Mouse (Mus musculus): ENCODE measurements around the gene Krt20. TPM values are rescaled to one million over a fixed set of nuclear protein-coding genes. Genes with fewer than 3 reads are reported as not detected.

The Krt20 gene
- polyA plus RNA-seq, 1 experiment: not detected

DNA sequence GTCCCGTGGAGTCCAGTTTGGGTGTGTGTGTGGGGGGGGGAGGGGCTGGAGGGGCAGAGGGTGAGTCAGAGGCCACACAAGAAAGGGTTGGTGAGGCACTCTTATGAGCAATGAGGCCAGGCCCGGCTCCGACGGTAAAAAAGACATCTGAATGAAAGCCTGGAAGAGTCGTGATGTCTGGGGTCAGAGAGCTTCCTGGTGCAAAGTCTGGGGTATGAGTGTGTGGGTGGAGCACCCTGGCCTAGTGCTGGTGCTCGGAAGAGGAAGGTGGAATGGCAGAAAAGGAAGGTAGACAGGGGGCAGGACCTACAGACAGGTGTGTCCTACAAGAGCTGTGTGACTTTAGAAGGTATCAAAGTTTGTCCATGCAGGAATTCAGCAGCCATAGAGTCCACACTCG lies 20.9 kb upstream of the Krt20 start:
- Histone ChIP-seq H3K27ac (ENCODE audit: insufficient read depth, low read depth, low read length) (no peak overlapping the region), H3K4me3 (ENCODE audit: insufficient read depth, low read length) (no peak overlapping the region), H3K4me1 (ENCODE audit: control insufficient read depth, insufficient read depth, low read length) (no peaks in the 10 kb centered on the region)
- TF ChIP-seq CTCF (IDR thresholded peaks at IDR 0.05; ENCODE audit: low read depth, low read length) (no peak), POLR2A (IDR thresholded peaks at IDR 0.05; ENCODE audit: borderline replicate concordance, low read depth, low read length) (no peak)

DNA sequence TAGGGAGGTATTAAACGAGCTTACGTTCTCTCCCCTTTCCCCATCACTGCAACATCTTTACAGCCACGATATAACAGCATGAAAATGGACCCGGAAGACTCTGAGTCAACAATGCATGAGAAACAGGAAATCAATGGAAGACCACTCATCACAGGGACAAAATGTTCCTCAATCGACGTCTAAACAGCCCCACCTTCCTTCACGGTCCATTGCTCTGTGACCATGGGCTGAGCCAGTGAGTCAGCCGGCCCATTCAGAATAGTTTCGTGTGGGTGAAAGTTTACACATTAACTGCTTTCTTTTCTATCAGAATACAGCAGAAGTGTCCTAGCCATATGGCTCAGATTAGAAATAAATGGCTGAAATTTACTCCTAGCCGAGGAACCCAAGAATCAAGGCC lies 16.8 kb upstream of the Krt20 start:
- no peaks in the 10 kb centered on the region for H3K4me1 ChIP-seq (ENCODE audit: control insufficient read depth, insufficient read depth, low read length)
- H3K27ac ChIP-seq (ENCODE audit: insufficient read depth, low read depth, low read length): no peak overlapping the region
- no peak overlapping the region for H3K4me3 ChIP-seq (ENCODE audit: insufficient read depth, low read length)
- TF ChIP-seq POLR2A (IDR thresholded peaks at IDR 0.05; ENCODE audit: borderline replicate concordance, low read depth, low read length) (no peak), CTCF (IDR thresholded peaks at IDR 0.05; ENCODE audit: low read depth, low read length) (no peak)

DNA sequence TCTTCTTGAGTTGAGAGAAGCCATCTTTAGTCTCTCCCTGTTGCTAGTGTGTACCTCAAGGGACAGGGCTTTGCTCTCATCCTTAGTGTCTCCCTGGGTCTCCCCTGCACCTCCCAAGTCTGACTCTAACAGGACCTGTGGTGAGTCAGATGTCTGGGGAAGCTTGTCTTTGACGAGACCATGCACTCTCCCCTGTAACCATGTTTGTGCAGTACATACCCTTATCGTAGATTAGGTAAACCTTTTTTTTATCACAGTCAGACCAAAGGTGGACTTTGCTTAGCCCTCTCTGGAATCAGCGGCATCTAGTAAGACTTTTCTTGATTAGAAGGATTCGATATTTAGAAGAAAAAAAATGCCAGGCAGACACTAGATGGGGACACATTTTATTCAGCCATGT lies 16.1 kb upstream of the Krt20 start:
- Histone ChIP-seq H3K27ac (ENCODE audit: insufficient read depth, low read depth, low read length) (no peak overlapping the region), H3K4me1 (ENCODE audit: control insufficient read depth, insufficient read depth, low read length) (no peaks in the 10 kb centered on the region), H3K4me3 (ENCODE audit: insufficient read depth, low read length) (no peak overlapping the region)
- TF ChIP-seq POLR2A (IDR thresholded peaks at IDR 0.05; ENCODE audit: borderline replicate concordance, low read depth, low read length) (no peak), CTCF (IDR thresholded peaks at IDR 0.05; ENCODE audit: low read depth, low read length) (no peak)

DNA sequence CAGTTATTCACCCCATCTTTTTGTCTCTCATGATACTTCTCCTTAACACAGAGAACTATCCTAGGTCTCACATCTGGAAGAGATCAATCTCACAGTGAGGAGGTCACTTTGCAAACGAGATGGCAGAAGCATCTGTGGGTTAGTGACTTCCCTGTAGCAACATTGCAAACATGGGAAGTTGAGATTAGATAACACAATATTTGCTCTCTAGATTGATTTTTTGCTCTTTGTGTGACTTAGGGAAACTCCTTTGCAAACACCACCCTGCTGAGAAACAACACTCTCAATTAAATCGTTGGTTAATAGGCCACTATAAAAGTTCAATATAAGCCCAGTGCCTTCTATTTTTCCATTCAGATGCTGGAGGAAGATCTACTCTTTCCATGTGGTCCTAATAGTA lies 10.8 kb upstream of the Krt20 start:
- H3K4me3 ChIP-seq (ENCODE audit: insufficient read depth, low read length): no peak overlapping the region
- H3K4me1 ChIP-seq (ENCODE audit: control insufficient read depth, insufficient read depth, low read length): no peaks in the 10 kb centered on the region
- H3K27ac ChIP-seq (ENCODE audit: insufficient read depth, low read depth, low read length): no peak overlapping the region
- TF ChIP-seq POLR2A (IDR thresholded peaks at IDR 0.05; ENCODE audit: borderline replicate concordance, low read depth, low read length) (no peak), CTCF (IDR thresholded peaks at IDR 0.05; ENCODE audit: low read depth, low read length) (no peak)

DNA sequence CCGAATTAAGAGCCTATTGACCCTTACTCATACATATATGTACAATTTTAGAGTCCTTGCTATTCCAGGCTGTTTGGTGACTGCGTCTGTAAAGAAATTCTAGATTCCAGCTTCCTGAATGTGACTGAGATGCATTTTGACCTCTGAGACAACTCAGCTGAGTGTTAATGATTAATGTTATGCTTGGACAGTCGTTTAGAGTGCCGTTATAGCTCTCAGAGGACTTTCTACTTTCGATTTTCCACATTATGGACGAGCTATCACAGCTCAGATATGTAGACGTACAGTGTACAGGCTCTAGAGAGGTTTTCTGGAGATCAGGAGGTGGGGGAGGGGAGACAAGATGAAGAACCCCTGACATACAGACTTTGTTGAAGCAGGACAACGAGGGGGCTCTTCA lies 3.3 kb upstream of the Krt20 start:
- no peak overlapping the region for H3K4me3 ChIP-seq (ENCODE audit: insufficient read depth, low read length)
- no peaks in the 10 kb centered on the region for H3K4me1 ChIP-seq (ENCODE audit: control insufficient read depth, insufficient read depth, low read length)
- no peak overlapping the region for H3K27ac ChIP-seq (ENCODE audit: insufficient read depth, low read depth, low read length)
- no peak for TF ChIP-seq CTCF (IDR thresholded peaks at IDR 0.05; ENCODE audit: low read depth, low read length)

DNA sequence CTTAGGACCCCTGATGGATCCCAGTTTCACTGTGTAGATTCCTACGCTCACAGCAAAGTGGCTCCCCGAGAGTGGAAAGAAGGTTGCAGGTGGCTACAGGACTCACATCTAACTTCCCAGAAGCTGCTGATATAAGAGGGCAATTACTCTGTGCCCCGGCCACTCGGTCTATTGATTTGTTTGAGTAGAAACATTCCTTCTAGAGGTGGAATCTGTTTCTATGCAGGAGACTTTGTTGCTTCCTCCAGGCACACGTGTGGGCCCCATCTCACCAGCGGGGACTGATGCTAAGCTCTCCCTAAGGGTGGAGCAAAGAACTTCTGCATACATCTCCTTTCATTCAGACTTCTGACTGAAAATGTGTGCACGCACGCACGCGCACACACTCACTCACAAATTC lies 1.5 kb upstream of the Krt20 start:
- no peaks in the 10 kb centered on the region for H3K4me1 ChIP-seq (ENCODE audit: control insufficient read depth, insufficient read depth, low read length)
- H3K27ac ChIP-seq (ENCODE audit: insufficient read depth, low read depth, low read length): no peak overlapping the region
- TF ChIP-seq POLR2A (IDR thresholded peaks at IDR 0.05; ENCODE audit: borderline replicate concordance, low read depth, low read length): no peak
- no peak for TF ChIP-seq CTCF (IDR thresholded peaks at IDR 0.05; ENCODE audit: low read depth, low read length)
- no peak overlapping the region for H3K4me3 ChIP-seq (ENCODE audit: insufficient read depth, low read length)

DNA sequence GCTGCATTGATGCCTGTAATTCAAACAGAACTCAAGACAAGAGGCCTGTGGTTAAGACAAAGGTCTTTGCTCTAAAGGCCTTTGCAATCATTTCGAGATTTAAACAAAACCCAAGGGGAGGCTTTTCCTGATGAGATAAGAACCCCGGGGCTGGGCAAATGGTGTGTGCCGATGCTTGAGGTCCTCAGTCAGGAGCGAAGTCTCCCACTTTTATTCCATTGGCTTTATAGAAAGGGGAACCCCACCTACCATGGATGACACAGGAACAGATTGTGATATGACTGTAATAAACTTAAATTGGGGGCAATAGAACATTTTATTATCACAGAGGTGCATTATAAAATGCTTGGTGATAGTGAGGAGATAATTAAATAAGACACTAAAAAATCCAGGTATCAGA lies 1.3 kb downstream of the Krt20 start:
- H3K4me1 ChIP-seq (ENCODE audit: control insufficient read depth, insufficient read depth, low read length): no peaks in the 10 kb centered on the region
- H3K27ac ChIP-seq (ENCODE audit: insufficient read depth, low read depth, low read length): no peak overlapping the region
- no peak overlapping the region for H3K4me3 ChIP-seq (ENCODE audit: insufficient read depth, low read length)
- no peak for TF ChIP-seq CTCF (IDR thresholded peaks at IDR 0.05; ENCODE audit: low read depth, low read length)
- no peak for TF ChIP-seq POLR2A (IDR thresholded peaks at IDR 0.05; ENCODE audit: borderline replicate concordance, low read depth, low read length)

DNA sequence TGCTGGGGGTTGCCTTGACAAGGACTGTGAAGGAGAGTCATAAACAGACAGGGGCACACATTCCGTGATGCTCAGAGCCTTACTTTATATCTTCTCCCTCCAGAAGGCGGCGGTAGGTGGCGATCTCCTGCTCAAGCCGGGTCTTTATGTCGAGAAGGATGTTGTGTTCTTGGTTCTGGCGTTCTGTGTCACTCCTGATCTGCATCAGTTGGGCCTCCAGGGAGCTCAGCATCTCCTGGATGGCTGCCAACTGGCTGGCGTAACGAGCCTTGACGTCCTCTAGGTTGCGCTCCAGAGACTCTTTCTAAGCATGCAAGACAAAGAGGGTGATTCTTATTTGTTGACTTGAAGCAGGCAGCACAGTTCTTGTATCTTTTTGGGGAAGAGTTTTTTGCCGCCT lies 7.3 kb downstream of the Krt20 start:
- no peak overlapping the region for H3K27ac ChIP-seq (ENCODE audit: insufficient read depth, low read depth, low read length)
- H3K4me1 ChIP-seq (ENCODE audit: control insufficient read depth, insufficient read depth, low read length): no peaks in the 10 kb centered on the region
- TF ChIP-seq POLR2A (IDR thresholded peaks at IDR 0.05; ENCODE audit: borderline replicate concordance, low read depth, low read length): no peak
- no peak overlapping the region for H3K4me3 ChIP-seq (ENCODE audit: insufficient read depth, low read length)

DNA sequence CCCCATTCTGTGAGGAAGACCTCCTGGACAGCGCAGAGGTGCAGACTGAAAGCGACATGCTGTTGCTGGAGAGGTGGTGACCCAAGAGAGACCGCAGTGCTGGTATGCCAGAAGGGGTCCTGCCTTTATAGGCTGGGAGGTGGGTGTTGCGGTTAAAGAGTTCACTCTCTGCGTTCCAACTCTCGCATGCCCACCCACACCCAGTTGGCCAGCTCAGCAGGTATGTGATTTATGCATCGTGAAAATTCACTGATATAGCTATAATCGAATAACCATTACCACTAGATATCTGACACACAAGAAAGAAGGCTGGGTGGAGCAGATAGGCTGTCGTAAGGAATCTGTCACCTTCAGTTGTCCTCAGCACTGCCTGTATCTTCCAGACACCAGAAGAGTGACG lies 15.8 kb downstream of the Krt20 start, which contains the start of gene Krt12:
TSS of gene Krt12 (minus strand) at position 101 of the 400 bp plus-strand sequence.
- TF ChIP-seq POLR2A (IDR thresholded peaks at IDR 0.05; ENCODE audit: borderline replicate concordance, low read depth, low read length) (no peak), CTCF (IDR thresholded peaks at IDR 0.05; ENCODE audit: low read depth, low read length) (no peak)
- Histone ChIP-seq H3K27ac (ENCODE audit: insufficient read depth, low read depth, low read length) (no peak within 1 kb of the TSS), H3K4me1 (ENCODE audit: control insufficient read depth, insufficient read depth, low read length) (no peaks in the 10 kb centered on the region), H3K4me3 (ENCODE audit: insufficient read depth, low read length) (no peak within 1 kb of the TSS)

DNA sequence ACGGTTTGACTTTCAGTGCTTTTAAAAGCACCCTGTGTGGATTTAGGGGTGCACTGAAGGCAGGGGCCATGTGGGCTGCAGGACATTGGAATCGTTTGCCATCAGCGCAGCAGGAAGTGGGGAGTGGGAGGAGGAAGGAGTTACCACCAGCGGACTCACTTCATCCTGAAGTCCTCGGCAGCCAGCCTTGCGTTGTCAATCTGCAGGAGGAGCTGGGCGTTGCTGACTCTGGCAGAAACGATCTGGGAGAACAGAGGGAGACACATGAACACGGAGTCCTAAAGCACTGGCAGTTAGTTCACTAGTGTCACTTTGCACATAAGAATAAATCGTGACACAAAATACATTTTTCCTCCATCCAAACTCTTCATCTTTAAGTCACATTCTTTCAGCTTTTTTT lies 17.4 kb downstream of the Krt20 start:
- TF ChIP-seq POLR2A (IDR thresholded peaks at IDR 0.05; ENCODE audit: borderline replicate concordance, low read depth, low read length) (no peak), CTCF (IDR thresholded peaks at IDR 0.05; ENCODE audit: low read depth, low read length) (no peak)
- Histone ChIP-seq H3K4me3 (ENCODE audit: insufficient read depth, low read length) (no peak overlapping the region), H3K4me1 (ENCODE audit: control insufficient read depth, insufficient read depth, low read length) (no peaks in the 10 kb centered on the region), H3K27ac (ENCODE audit: insufficient read depth, low read depth, low read length) (no peak overlapping the region)

DNA sequence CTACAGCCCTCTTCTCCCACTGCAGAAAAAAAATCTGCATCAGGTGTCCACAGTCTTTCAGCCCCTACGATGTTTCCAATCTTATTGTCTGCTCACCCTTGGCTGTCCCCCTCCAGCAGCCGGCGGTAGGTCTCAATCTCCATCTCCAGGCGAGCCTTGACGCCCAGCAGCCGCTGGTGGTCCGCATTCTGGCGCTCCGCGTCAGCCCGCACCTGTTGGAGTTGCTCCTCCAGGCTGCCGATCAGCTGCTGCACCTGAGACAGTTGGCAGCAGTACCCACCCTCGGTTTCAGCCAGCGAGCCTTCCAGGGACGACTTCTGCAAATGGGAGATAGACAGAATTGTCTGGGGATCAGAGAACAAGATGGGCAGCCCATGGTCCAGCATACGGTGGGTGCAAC lies 20.1 kb downstream of the Krt20 start:
- Histone ChIP-seq H3K4me1 (ENCODE audit: control insufficient read depth, insufficient read depth, low read length) (no peaks in the 10 kb centered on the region), H3K27ac (ENCODE audit: insufficient read depth, low read depth, low read length) (no peak overlapping the region), H3K4me3 (ENCODE audit: insufficient read depth, low read length) (no peak overlapping the region)
- no peak for TF ChIP-seq POLR2A (IDR thresholded peaks at IDR 0.05; ENCODE audit: borderline replicate concordance, low read depth, low read length)
- TF ChIP-seq CTCF (IDR thresholded peaks at IDR 0.05; ENCODE audit: low read depth, low read length): no peak
